In the genomic region with DNA sequence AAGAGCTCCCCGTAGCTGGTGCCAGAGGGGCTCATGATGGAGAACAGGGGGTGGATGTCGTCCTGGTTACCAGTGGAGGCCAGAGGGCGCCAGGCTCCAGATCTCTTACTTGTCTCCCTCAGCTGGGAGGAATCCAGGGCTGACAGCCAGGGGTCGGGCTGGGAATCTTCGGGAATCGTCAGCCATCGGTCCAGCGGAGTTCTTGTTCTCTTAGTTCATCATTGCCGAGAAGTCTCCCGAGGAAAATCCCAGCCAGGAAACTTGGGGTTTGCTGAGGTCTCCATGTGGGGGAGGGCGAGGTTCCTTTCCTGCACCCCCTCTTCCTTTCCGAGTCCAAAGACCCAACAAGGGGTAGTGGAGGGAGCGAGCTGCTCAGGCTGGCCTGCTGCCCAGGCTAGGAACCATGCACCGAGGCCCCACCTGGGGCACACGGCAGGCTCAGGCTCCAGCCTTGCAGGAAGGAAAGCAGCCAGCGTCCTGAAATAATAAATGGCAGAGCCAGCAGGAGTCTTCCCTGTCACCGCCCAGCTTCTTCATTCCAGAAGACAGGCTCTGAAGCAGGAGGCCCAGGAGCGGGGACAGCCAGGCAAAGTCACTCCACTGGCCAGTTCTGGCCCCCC, we compare ENCODE assay signal across 7 mouse cellular contexts. TPM values are rescaled to one million over a fixed set of nuclear protein-coding genes. Genes with fewer than 3 reads are reported as not detected.
A peak's percentile ranks its signal among the peaks of the same experiment; 100 is the strongest.
DNase-seq lines count a peak whose midpoint lies in the region; ATAC-seq lines count a peak whose summit lies in the region.

No protein-coding gene starts in this region.

- peak; percentile 15 to 47 for DNase-seq in adrenal gland, postnatal 36 days
- DNase-seq in embryo, embryonic 11 days, result peak; percentile 67
- DNase-seq in heart, adult 8-10 months (ENCODE audit: low spot score), result peak; percentile 84
- peak; percentile 61 for DNase-seq in kidney, adult 18-20 months
- DNase-seq in lung, postnatal 36 days, result peak; percentile 74
- no peak for DNase-seq in frontal cortex, adult 2 months (ENCODE audit: extremely low spot score in 1 of 2, low spot score in 1 of 2)

- no peaks in the 10 kb centered on the region for H3K27me3 ChIP-seq in stomach, embryonic 16.5 days (ENCODE audit: control insufficient read depth, insufficient read depth, low read length)

- peak overlapping the region; percentile 43 for H3K4me2 ChIP-seq in stomach, embryonic 16.5 days (ENCODE audit: low read depth, low read length)

- no peaks in the 10 kb centered on the region for H3K36me3 ChIP-seq in stomach, embryonic 16.5 days (ENCODE audit: control insufficient read depth, insufficient read depth, low read length)

- peaks cover 43% of the 10 kb centered on the region for H3K4me1 ChIP-seq in stomach, embryonic 16.5 days (ENCODE audit: control insufficient read depth, insufficient read depth, low read length)

- peak overlapping the region; percentile 73 for H3K27ac ChIP-seq in stomach, embryonic 16.5 days (ENCODE audit: low read length)

- peak; percentile 55 for ATAC-seq in stomach, embryonic 16.5 days (ENCODE audit: insufficient read depth, low FRiP score)

- 0 out of 2 replicates have a peak overlapping the region, but pooled peaks have one; percentile 11 for H3K4me3 ChIP-seq in stomach, embryonic 16.5 days (replicated peaks; ENCODE audit: low read length)

- H3K9me3 ChIP-seq in stomach, embryonic 16.5 days (replicated peaks; ENCODE audit: control insufficient read depth, low read length), result no peaks in the 10 kb centered on the region

- peak overlapping the region; percentile 37 for H3K9ac ChIP-seq in stomach, embryonic 16.5 days (ENCODE audit: low read length)

- WGBS in stomach, embryonic 16.5 days, result 20% methylated on average over 18 of the region's 18 CpGs

RNA-seq across cellular contexts. Expression of a gene that starts 12.5 kb away (rescaled TPM):
- total RNA-seq in adrenal gland, postnatal 36 days (2021), result 1 to 10 TPM; 1.7 to 2.1 TPM
- 10 to 100 TPM in 1 of 4 experiments, 1 to 10 TPM in 3; 6.8 to 12.6 (median 9.1) TPM for total RNA-seq in heart, adult 8-10 months (2022)
- 7.0 and 7.1 TPM in 2 replicates for polyA plus RNA-seq in stomach, embryonic 16.5 days (2015; fragmentation: Nextera tagmentation; extraction: Ambion mirVana)
- 4.3 and 4.6 TPM in 2 replicates for polyA plus RNA-seq in frontal cortex, adult 2 months (2012; rRNA removed)

RNA-seq across cellular contexts. Expression of a gene that starts 28.8 kb away (rescaled TPM):
- total RNA-seq in adrenal gland, postnatal 36 days (2021), result 1 to 10 TPM; 2.7 to 2.8 TPM
- 100 to 1,000 TPM; 142 to 162 (median 148) TPM for total RNA-seq in heart, adult 8-10 months (2022)
- polyA plus RNA-seq in stomach, embryonic 16.5 days (2015; fragmentation: Nextera tagmentation; extraction: Ambion mirVana), result 23.9 and 29.1 TPM in 2 replicates
- polyA plus RNA-seq in frontal cortex, adult 2 months (2012; rRNA removed), result 0.86 and 0.99 TPM in 2 replicates

RNA-seq across cellular contexts. Expression of a gene that starts 46.5 kb away (rescaled TPM):
- 1 to 10 TPM; 2.1 to 2.3 TPM for total RNA-seq in adrenal gland, postnatal 36 days (2021)
- 1 to 10 TPM in 1 of 4 experiments, under 1 TPM in 3; 0.38 to 2.1 (median 0.59) TPM for total RNA-seq in heart, adult 8-10 months (2022)
- polyA plus RNA-seq in stomach, embryonic 16.5 days (2015; fragmentation: Nextera tagmentation; extraction: Ambion mirVana), result 7.7 and 9.3 TPM in 2 replicates
- polyA plus RNA-seq in frontal cortex, adult 2 months (2012; rRNA removed), result 0.25 and 0.34 TPM in 2 replicates

Comparison
In these comparisons a context has a peak if more than half of its experiments do, and no peak if none do; other contexts are left out.
1. DNase-seq: peak in adrenal gland, postnatal 36 days (2 of 2), embryo, embryonic 11 days (single experiment), heart, adult 8-10 months (single experiment), kidney, adult 18-20 months (single experiment) and lung, postnatal 36 days (single experiment); none in frontal cortex, adult 2 months (0 of 2).
2. RNA of a gene that starts 28.8 kb away (total RNA-seq): 142 to 162 TPM in heart, adult 8-10 months; 2.7 to 2.8 TPM in adrenal gland, postnatal 36 days; every median in the first group is over 10 times any median in the second.